Comparison of ENCODE assay signal across 14 mouse cellular contexts in the genomic region with DNA sequence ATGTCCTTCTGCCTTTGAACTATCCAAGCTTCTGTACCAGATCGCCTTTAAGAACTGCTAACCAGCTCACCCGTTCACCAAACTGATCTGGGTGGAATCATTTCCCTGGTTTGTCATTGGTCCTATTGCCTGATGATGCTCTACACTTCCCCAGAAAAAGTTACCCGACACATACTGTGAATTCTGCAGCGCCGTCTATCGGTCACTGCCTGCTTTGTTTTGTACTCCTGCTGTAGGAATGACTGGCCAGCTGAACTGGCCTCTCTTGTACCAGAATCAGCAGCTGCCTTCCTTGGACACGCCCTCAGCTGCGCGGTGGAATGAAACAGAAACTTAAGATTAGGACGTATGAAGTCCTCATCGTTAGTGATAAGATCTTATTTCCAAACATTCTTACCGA.
DNase-seq lines count a peak whose midpoint lies in the region; ATAC-seq and TF ChIP-seq lines count a peak whose summit lies in the region.
"Had no signal": no experiment of that assay in that cellular context is flagged by ENCODE, and none has a peak within 500 bp of the region (broad histone marks: within the 10 kb centered on the region; RNA-seq: fewer than 3 reads in every experiment).

No protein-coding gene starts in this region.

- no peak overlapping the region for H3K27ac ChIP-seq in heart, embryonic 10.5 days
- H3K27ac ChIP-seq in layer of hippocampus, adult 2 months, result no peak overlapping the region
- no peak overlapping the region for H3K27ac ChIP-seq in CH12.LX (ENCODE audit: insufficient read depth, low read depth)
- no peak overlapping the region for H3K27ac ChIP-seq in midbrain, embryonic 13.5 days
- H3K27ac ChIP-seq: forebrain, embryonic 10.5 days; heart, adult 2 months; midbrain, embryonic 12.5 days had no signal

- peak; percentile 68 for TF ChIP-seq CTCF in layer of hippocampus, adult 2 months (conservative IDR thresholded peaks at IDR 0.05)
- peak in 1 of 2 experiments; percentile 16; a peak in 2 of 4 replicates for TF ChIP-seq CTCF in CH12.LX (conservative IDR thresholded peaks at IDR 0.05 in 1 of 2, IDR thresholded peaks at IDR 0.05 in 1 of 2; ENCODE audit: low read depth in 2 of 2, low read length in 2 of 2)

- H3K79me2 ChIP-seq in CH12.LX (replicated peaks; ENCODE audit: control insufficient read depth, extremely low read depth, insufficient read depth, poor library complexity, severe bottlenecking), result no peaks in the 10 kb centered on the region

- ATAC-seq in midbrain, embryonic 13.5 days, result no peak

- no peaks in the 10 kb centered on the region for H3K9me3 ChIP-seq in heart, embryonic 10.5 days
- peaks cover 36% of the 10 kb centered on the region for H3K9me3 ChIP-seq in CH12.LX (replicated peaks; ENCODE audit: low read length)
- no peaks in the 10 kb centered on the region for H3K9me3 ChIP-seq in midbrain, embryonic 13.5 days
- H3K9me3 ChIP-seq: forebrain, embryonic 10.5 days; midbrain, embryonic 12.5 days had no signal

- H3K27me3 ChIP-seq in heart, embryonic 10.5 days (ENCODE audit: insufficient read depth, poor library complexity, severe bottlenecking), result no peaks in the 10 kb centered on the region
- H3K27me3 ChIP-seq in CH12.LX (replicated peaks), result no peaks in the 10 kb centered on the region
- no peaks in the 10 kb centered on the region for H3K27me3 ChIP-seq in midbrain, embryonic 13.5 days
- H3K27me3 ChIP-seq: midbrain, embryonic 12.5 days had no signal

- no peaks in the 10 kb centered on the region for H3K36me3 ChIP-seq in heart, embryonic 10.5 days
- H3K36me3 ChIP-seq in CH12.LX (replicated peaks in 1 of 2; ENCODE audit: control insufficient read depth in 1 of 2, insufficient read depth in 1 of 2, low read length in 1 of 2), result no peaks in the 10 kb centered on the region
- no peaks in the 10 kb centered on the region for H3K36me3 ChIP-seq in midbrain, embryonic 13.5 days
- H3K36me3 ChIP-seq: forebrain, embryonic 10.5 days; midbrain, embryonic 12.5 days had no signal

- peak; percentile 74 for DNase-seq in heart, adult 11 months
- no peak for DNase-seq in heart, embryonic 10.5 days (ENCODE audit: low spot score)
- DNase-seq in layer of hippocampus, adult 2 months (ENCODE audit: low spot score in 2 of 2), result no peak
- no peak for DNase-seq in layer of hippocampus, adult 11-12 months (ENCODE audit: low spot score)
- peak; percentile 10 for DNase-seq in CH12.LX (ENCODE audit: extremely low read depth)
- peak; percentile 31 for DNase-seq in adrenal gland, postnatal 10 days
- DNase-seq: cerebellum, adult 11 months; heart, adult 2 months; kidney, postnatal 14 days; layer of hippocampus, postnatal 36 days; thymus, postnatal 25 days had no signal

- H3K4me1 ChIP-seq in heart, embryonic 10.5 days, result no peaks in the 10 kb centered on the region
- H3K4me1 ChIP-seq in CH12.LX (ENCODE audit: control insufficient read depth in 1 of 2, insufficient read depth in 2 of 2), result no peaks in the 10 kb centered on the region
- no peaks in the 10 kb centered on the region for H3K4me1 ChIP-seq in midbrain, embryonic 13.5 days (replicated peaks)
- H3K4me1 ChIP-seq: forebrain, embryonic 10.5 days; midbrain, embryonic 12.5 days had no signal

- no peak overlapping the region for H3K4me2 ChIP-seq in CH12.LX (ENCODE audit: insufficient read depth, low read depth, poor library complexity, severe bottlenecking)
- no peak overlapping the region for H3K4me2 ChIP-seq in midbrain, embryonic 13.5 days (replicated peaks)
- H3K4me2 ChIP-seq: midbrain, embryonic 12.5 days had no signal

- TF ChIP-seq RAD21 in CH12.LX (IDR thresholded peaks at IDR 0.05; ENCODE audit: low read depth, low read length), result no peak

- 65% methylated on average over 12 of the region's 12 CpGs for WGBS in heart, embryonic 10.5 days
- 74% methylated on average over 12 of the region's 12 CpGs for WGBS in midbrain, embryonic 13.5 days

- in situ Hi-C loops in CH12.LX (cut with MboI; ENCODE audit: low pct_ligation_motif_present, low pct_unique_long_range_greater_than_20kb, low sequenced_read_pairs), result no loop called here

- no peak overlapping the region for H3K9ac ChIP-seq in CH12.LX (ENCODE audit: insufficient read depth, low read depth)
- H3K9ac ChIP-seq in midbrain, embryonic 13.5 days (replicated peaks), result no peak overlapping the region
- H3K9ac ChIP-seq: midbrain, embryonic 12.5 days had no signal

- dilution Hi-C loops in CH12.LX (cut with MboI; ENCODE audit: extremely low pct_ligation_motif_present, extremely low pct_unique_long_range_greater_than_20kb, low sequenced_read_pairs), result no loop called here

- no peak for TF ChIP-seq EP300 in CH12.LX (IDR thresholded peaks at IDR 0.05; ENCODE audit: low read length)

- no peak for TF ChIP-seq POLR2A in CH12.LX (IDR thresholded peaks at IDR 0.05; ENCODE audit: low read depth, low read length)

- no peak overlapping the region for H3K4me3 ChIP-seq in heart, embryonic 10.5 days
- no peak overlapping the region for H3K4me3 ChIP-seq in layer of hippocampus, adult 2 months
- no peak overlapping the region for H3K4me3 ChIP-seq in CH12.LX (replicated peaks in 1 of 3; ENCODE audit: low read depth in 2 of 3, low read length in 2 of 3, poor library complexity in 1 of 3)
- H3K4me3 ChIP-seq in midbrain, embryonic 13.5 days (replicated peaks), result no peak overlapping the region
- H3K4me3 ChIP-seq: forebrain, embryonic 10.5 days; heart, adult 2 months; midbrain, embryonic 12.5 days had no signal

TF ChIP-seq in CH12.LX, 34 proteins besides CTCF, POLR2A, EP300 and RAD21:
- no peak for TF ChIP-seq JUN (IDR thresholded peaks at IDR 0.05; ENCODE audit: insufficient read depth, low read depth, low read length)
- TF ChIP-seq ZKSCAN1 (IDR thresholded peaks at IDR 0.05; ENCODE audit: borderline replicate concordance, low read depth, low read length), result no peak
- no peak for TF ChIP-seq USF2 (conservative IDR thresholded peaks at IDR 0.05; ENCODE audit: low read depth, low read length)
- no peak for TF ChIP-seq MAZ (IDR thresholded peaks at IDR 0.05; ENCODE audit: low read depth, low read length)

Comparison
In these comparisons a context has a peak if more than half of its experiments do, and no peak if none do; other contexts are left out.
1. DNase-seq: peak in heart, adult 11 months (single experiment), CH12.LX (single experiment) and adrenal gland, postnatal 10 days (single experiment); none in heart, embryonic 10.5 days (single experiment), layer of hippocampus, adult 2 months (0 of 2) and layer of hippocampus, adult 11-12 months (single experiment).